Mouse (Mus musculus) T-helper 1 cell (primary cell): ENCODE results near the gene Sln.

Experiments
- in situ Hi-C: fragments of 300-600 bp; cut with MboI, MseI; formaldehyde crosslinking; loops from one replicate; pipeline ENCODE4 v1.15.1; 2025; ENCODE audit warnings: high pct_unique_total_duplicates

The Sln gene

DNA sequence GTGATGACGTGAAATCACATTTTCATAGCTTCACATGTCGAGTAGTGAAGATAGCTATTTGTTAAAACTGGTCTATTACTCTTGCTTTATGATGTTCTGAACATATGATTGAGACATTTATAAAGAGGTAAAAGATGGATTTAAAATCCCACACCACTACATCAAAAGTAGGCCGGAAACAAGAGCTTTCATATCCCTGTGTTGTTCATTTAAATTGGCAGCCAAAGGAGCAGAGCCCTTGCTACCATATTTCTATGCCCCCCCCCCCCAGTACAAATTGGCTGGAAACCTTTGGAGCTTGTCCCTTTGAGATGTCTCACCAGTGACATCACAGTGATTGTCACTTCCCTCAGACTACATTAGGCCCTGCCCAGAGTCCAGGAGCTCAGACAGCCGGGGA, at the start of gene Sln:
Sln (plus strand) TSS at position 301 of the 400 bp plus-strand sequence.
- in situ Hi-C loops, result no loop called here

DNA sequence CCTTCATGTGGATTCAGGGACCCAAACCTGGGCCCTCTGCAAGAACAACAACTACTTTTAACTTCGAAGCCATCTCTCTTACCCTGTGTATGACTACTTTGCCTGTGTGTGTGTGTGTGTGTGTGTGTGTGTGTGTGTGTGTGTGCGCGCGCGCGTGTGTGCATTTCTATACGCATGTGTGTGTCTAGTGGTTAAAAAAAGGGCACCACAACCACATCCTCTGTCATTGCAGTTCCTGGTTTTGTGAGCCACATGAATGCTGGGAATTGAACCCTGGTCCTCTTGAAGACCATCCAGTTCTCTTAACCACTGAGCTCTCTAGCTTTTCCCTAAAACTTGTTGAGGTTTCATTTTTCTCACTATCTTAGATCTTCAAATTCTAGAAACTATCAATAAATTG, 47.0 kb upstream of the Sln start:
- in situ Hi-C loops, result no loop called here

DNA sequence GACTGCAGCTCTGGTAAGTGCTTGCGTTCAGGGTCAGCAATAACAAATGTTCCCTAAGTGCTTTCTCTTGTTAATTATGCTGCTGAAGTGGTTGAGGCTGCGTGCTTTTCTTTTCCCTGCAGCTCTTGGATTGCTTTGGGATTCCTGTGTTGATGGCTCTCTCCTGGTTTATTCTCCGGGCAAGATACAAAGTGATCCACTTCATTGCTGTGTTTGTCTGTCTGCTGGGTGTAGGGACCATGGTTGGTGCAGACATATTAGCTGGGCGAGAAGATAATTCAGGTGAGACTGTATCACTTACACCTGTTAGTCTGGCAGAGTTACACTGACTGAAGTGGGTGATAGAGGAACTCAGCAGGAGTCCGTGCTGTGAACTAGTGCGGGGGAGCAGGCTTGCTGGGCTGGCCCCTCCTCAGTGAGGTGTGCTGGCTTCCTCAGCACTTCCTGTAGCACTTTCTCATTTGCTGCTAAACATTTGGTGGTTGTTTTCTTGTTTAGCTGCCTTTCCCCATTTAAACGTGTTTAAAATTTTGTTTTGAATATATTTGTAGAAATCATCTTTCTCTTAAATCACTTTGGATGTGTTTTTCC, 43.4 kb upstream of the Sln start:
- in situ Hi-C loops, result no loop called here

DNA sequence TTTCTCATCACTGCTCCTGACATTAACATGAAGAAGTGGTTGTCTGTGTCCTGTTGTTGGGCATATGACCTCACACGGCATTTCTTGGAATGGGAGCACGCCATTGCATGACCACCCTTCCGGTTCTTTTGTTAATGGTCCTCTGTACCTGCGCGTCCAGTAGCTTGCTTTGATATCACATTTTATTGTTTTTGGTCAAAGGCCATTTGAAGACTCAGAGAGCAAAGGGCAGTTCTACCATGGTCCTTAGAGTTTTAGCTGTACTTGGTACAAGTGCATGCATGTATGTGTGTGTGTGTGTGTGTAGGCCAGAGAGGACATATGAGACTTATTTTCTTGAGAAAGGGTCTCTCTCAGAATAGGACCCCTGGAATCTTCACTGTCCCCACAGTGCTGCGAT, 36.5 kb upstream of the Sln start:
- in situ Hi-C loops, result no loop called here

DNA sequence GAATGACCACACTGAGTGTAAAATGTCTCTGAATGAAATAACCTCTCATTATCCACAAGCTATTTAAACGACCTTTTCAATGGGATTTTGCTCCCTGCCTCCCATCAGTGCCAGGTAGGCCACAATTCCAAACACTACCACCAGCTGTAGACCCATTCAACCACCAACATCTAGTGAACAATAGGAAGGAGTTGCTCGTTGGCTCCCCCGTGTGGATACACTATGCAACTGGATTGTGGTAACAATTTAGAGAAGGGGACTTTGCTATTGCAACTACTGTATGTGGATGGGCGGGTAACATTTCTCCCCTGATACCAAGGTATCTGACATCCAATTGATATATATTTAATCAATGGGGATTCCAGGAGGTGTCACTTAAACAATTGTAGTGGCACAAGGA, 31.2 kb upstream of the Sln start:
- in situ Hi-C loops, result no loop called here

DNA sequence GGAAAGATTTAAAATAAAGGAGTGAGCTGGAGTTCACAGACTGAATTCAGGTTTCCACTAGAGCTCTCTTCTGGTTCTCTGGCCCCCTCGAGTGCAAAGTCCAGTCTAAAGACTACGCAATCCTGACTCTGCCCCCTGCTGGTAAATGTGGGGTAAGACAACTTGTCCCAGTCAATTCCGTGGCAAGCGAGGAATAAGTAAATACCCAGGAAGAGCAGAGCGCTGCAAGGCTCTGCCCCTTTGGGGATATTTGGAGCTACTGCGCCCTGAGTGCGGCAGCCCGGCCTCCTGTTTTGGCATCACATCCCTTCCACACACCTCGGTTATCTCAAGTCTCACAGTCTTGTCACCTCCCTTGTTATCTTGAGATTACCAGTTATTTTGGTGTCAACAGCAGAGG, 24.6 kb upstream of the Sln start:
- in situ Hi-C loops, result loop anchor here (5.0 to 10.0 kb wide), 3 partner anchors 71 to 1479 kb away; no protein-coding TSS in a partner anchor

DNA sequence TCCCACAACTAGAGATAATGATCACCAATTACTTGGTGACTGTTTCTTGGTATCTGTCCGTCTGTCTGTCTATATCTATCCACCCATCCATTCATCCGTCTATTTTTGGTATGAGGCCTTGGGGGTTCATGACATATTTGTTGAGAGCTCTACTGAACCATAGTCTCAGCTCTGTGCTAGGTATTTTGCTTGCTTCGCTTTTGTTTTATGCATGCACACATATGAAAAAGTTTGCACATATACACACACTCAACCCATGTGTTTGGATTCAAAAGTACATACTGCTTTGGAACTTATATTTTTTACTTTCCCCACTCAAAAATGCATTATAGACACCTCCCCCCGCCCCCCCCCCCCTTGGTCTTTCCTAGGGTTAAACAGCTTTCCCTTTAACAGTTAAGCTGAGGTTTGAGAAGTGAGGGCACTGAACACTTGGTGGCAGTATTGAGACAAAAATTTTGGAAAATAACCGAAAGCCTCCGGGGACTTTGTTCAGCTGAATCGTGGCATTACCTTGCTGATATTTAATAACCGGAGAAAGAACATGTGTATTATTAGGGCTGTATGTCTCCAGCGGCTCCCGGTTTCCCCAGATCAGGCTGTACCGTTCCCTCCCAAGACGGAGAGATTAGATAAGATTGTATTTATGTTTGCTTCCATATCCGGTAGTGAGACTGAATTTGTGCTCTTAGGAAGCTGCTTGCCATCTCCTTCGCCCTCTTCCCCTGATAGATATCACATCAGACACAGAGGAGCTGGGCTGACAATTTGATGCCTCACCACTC, 20.7 kb upstream of the Sln start:
- in situ Hi-C loops, result loop anchor here (5.0 to 10.0 kb wide), 3 partner anchors 74 to 1476 kb away; no protein-coding TSS in a partner anchor

DNA sequence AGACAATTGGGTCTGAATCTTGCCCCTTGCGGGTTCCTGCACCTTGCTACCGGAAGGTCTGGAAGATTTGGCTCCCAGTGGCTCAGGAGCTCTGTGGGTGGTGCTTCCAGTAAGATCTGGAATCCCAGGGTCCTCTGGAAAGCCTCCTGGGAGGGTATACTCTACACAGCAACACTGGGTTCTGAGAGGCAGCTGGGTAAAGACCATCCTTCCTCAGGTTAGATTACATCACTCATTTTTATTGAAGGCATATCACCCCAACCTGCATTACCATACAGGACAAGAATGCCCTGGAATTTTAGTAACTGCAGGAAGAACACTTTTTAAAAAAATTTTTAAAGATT, 20.1 kb upstream of the Sln start:
- in situ Hi-C loops, result loop anchor here (5.0 to 10.0 kb wide), 3 partner anchors 75 to 1475 kb away; no protein-coding TSS in a partner anchor

DNA sequence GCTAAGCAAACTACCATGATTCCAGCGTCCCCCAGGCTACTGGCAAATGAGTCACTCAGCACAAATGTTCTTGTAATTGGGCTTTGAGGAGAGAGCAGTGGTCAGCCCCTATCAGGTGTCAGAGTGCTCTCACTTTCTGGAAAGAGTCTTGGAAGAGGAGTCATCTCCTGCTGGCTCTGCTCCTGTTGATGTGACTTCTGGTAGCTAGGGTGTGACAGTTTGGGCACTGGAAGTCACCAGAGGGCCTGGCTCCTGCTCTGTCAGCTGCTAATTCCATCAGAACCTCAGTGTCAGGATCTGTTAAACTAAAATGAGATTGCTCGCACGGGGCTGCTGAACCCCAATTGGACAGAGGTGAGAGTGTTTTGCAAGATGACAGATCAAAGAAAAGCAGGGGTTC, 14.9 kb upstream of the Sln start:
- in situ Hi-C loops, result no loop called here

DNA sequence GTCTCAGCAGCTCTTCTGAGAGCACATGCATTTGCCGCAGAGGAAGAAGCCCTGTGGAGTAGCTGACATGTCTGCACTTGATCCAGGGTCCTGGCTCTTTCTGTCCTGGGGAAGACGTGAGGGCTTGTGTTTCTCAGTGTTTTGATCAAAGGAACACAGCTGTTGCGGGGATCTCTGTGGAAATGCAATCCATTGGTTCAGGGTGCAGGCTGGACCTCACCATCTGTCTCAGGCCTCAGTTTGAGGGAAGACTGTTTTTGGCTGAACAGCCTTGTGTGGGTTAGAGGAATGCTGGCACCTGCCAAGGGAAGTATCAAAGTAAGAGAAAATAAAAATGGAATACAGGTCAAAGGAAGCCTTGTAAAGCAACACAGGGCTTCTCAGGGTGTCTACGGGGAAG, 14.0 kb upstream of the Sln start:
- in situ Hi-C loops, result no loop called here

DNA sequence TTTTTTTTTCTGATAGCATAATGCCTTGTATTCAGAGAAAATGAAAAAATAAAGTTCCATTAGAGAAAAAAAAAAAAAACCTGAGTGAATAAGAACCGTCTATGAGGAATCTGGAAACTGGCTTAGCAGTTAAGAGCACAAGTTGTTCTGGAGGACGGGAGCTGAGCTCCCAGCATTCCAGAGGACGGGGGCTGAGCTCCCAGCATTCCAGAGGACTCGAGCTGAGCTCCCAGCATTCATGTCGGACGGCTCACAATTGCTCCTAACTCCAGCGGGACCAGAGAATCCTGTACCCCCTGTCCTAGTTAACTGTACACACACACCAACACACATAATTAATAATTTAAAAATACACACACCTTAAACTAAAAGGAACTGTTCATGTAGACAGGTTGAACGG, 11.1 kb upstream of the Sln start:
- in situ Hi-C loops, result no loop called here

DNA sequence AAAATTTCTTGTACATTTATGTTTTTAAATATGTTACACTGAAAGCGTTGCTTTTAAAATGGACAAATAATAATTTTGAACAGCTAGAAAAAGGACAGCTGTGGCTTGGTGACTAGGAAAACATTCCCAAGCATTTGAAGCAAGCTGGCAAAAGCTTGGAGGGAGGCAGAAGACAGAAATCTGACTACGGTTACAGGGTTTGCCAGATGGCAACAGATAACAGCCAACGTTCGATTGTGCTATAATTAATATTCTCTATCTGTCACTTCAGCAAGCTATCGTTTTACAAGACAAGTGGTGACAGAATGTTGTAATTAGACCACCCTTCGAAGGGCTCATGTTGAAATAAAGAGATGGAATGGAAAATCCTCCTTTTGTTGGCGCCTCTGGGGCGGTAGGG, 1.4 kb upstream of the Sln start:
- in situ Hi-C loops, result no loop called here

DNA sequence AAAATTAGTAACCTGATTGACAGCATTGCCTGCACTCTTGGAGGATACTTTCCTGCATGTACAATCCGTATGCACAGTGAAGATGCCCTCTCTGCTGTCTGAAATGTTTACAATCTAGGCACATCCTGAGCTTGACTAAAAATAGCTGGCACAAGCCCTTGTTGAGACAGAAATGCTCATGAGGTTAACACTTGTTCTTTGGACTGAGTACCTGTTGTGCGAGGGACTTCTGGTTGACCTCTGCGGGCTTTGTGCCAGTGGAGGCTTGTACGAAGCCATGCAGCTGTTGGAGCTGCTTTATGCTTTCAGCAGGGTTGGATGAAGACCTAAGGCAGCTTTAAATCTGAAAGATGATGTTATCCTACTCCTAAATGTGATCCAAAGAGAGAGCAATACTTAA, 2.2 kb downstream of the Sln start:
- in situ Hi-C loops, result no loop called here

DNA sequence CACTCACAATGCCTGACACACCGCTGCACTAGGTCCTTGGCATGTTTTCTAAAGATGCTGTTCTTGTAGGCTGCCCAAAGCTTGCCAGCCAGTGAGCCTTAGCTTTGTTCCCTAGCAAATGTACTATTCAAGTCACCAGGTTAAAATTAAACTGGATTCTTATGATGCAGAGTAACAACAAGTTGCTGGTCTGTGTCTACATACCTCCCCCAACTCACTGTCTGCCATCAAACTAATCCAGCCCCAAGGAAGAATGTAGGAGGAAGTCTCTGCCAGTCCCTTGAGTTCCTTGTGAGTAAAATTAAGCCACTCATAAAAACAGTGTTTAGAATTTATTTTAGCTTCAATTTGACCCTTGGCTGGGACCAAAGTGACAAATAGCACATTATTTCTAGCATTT, 3.7 kb downstream of the Sln start:
- in situ Hi-C loops, result no loop called here

DNA sequence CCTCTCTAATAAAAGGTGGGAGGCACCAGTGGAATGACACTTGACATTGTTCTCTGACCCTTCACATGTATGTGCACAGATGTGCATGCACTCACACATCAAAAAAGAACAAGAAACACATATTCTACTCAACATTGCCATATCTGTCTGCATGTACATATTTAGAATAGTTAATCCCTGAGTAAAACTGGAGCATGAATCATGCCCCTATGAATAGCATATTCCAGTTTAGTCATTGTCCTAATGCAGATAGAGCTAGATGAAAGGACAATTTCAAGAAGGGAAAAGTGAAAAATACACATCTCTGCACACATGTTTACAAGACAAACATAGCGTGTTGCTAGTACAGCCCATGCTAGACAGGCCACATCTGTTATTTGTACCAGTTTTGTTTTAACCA, 4.6 kb downstream of the Sln start:
- in situ Hi-C loops, result no loop called here

DNA sequence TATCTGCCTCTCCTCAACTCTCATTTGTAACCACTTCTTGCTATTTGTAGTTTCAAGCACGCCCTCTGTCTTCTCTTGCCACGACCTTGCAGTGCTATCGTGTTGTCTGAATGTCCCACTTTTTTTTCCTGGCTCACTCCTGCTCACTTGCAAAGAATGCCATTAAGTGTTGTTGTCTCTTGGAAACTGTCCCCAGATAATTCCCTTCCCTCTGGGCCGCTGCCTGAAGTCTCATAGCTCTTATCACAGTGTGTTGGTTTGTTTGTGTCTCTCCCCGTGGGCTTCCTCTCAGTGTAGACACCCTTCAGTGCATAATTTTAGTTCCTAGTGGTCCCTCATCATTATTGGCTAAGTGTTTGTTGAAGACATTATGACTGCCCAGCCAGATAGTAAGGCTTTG, 7.9 kb downstream of the Sln start:
- in situ Hi-C loops, result no loop called here

DNA sequence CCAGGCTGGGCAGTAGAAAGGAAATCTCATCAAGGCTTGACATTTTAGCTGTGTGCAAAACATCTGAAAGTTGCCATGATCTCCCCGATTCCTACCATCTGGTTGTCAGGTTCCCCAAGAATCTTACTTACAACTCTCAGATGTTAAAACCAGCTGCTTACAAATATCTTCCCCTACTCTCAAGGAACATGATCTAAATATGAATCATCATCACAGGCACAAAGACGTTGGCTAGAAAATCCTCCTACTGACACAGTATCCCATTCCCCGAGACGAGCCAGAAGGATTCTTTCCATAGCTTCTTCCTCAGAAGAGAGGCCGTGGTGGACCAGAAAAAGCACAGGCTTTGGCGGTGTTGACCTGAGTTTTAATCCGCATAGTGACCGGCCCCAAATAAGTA, 23.3 kb downstream of the Sln start:
- in situ Hi-C loops, result no loop called here

DNA sequence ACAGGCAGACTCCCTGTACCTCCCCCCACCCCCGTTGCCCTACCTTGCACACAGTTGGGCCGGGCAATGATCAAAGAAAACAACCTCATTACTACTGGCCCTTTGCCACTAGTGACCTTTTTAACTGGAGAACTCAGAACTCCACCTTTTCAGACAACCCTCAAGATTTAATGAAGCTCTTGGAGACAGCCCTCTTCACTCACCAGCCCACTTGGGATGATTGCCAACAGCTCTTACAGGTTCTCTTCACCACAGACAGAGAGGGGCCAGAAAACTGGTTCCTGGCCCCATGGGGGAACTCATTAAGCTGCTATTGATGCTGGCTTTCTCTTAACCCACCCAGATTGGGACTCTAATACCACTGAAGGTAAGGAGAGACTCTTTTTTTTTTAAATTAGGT, 27.5 kb downstream of the Sln start:
- in situ Hi-C loops, result no loop called here

DNA sequence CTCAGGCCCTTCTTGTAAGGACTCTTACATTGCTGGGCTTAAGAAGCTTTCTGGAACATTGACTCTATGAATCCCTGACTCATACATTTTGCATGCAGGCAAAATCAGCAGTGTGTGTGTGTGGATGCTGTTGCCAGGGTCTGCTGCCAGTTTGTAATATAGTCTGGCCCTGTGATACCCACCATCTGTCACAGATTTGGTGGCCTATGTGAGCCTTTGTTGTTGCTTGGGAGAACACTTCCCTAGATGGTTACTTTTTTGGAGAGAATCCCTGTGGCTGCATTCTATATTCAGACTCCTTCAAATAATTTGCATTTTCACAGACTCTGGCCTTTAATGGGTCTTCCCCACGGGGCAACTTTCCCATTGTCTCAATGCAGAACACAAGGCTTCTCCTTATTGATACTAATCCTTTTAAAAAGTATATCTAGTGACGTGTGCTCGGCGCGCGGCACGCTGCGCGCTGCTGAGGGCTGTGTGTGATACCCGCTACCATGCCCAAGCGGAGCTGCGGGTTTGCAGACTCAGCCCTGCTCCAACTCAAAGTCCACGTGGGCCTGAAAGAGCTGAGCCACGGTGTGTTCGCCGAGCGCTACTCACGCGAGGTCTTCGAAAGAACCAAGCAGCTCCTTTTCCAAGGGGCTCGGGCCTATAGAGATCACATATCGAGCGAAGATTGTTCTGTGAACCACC, 33.8 kb downstream of the Sln start:
- in situ Hi-C loops, result no loop called here

DNA sequence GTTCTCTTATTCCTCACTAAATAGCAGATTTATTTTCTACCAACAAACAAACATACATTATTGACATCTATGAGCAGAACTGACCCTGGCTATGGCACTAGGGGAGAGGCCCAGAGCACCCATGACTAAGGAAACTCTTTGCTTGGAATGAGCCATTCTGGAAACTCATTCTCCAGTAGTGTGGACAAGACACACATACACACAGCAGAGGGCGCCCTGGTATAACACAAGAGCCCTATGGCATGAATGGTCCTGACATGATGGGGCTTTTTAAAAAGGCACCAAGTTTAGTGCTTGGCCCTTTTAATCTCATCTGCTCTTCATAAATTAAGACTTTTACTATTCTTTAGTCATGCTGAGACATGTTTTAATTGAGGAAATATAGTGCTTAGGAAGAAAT, 40.1 kb downstream of the Sln start:
- in situ Hi-C loops, result no loop called here

DNA sequence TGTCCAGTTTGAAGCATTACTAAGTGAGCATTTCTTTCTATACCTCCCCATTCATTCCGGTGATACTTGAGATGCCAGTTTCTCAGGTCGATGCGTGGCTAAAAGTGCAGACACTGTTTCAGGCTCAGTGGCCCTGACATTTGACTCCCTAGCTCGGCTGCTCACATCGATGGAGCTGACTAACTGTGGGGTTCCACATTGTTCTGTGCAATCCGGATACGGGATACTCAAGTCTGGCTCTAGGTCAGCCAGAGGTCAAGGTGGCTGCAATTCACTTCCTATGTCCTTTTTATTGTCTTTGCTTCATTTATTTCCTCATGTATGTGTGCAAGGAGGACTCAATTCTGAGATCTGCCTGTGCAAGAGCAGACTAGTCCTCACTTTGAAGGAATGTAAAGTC, 45.9 kb downstream of the Sln start:
- in situ Hi-C loops, result no loop called here

DNA sequence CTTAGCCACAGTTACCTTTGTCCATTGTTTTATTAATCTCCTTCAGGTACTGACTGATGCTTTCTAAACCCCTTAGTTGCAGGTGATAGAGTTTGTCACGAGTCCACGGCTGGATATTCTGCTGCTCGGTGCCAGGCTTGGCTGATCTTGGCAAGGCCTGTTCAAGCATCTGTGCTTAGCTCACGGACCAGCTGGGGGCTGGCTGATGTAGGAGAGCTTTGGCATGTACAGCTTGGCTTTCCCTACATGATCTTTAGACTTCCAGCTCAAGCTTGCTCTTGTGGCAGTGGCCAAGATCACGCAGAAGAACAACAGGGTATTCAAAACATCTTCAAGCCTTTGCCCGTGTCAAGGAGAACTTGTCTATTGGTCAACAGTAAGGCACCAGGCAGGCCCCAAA, 49.9 kb downstream of the Sln start:
- in situ Hi-C loops, result no loop called here

DNA sequence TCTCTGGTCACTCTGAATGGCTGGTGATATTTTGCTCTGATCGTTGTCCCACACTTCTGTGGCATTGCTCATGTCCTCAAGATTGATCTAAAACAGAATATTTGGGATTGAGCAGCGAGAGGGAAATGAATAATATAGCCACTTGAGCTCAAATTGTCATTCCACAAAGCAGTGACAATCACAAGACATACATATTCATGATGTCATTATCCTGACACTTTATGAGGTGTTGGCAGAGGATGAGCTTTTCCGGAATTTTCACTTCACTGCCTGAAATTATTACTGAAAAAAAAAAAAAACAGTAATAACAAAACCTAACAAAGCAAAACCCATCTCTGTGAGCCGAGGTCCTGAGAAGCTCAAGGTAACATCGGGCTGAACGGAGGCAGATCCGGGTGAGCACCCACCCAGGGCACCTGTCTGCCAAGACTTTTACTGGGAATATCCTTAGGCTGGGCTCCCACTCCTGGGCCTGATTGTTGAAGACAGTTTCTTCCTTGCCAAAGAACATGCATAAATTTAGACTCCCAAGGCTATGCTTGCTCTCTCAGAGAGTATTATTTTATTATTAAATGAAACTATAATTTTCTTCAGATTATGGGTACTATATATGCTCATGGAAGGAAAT, 53.4 kb downstream of the Sln start:
- in situ Hi-C loops, result no loop called here
